ENCODE assay signal across 13 mouse cellular contexts in the genomic region with DNA sequence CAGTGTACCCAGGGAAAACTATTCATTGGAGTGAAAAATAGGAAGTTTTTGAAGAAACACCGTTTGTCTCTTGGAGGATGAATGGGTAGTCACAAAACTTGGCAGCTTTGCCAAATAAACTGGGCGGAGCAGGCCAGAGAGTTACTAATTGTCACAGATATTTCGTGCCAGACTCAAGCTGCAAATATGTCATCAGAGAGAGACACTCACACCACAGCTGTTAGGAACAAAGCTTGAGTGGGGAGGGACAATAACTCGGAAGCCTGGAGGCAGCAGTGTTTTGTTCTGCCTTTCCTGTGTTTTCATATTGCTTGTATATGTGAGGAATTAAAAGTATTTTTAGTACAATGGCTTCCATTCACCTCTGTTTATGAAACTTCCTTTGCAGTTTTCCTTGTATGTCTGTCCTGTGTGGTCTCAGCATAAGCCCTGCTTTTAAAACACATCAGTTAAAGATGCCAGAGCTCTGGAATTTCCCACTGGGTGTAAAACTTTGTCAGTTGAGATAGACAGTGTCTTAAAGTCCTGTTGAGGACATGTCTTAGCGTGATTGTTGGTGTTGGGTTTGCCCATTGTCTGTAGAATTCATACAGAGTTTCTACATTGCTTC. TPM values are rescaled to one million over a fixed set of nuclear protein-coding genes. Genes with fewer than 3 reads are reported as not detected.
DNase-seq lines count a peak whose midpoint lies in the region; ATAC-seq and TF ChIP-seq lines count a peak whose summit lies in the region.
"Had no signal": no experiment of that assay in that cellular context is flagged by ENCODE, and none has a peak within 500 bp of the region (broad histone marks: within the 10 kb centered on the region; RNA-seq: fewer than 3 reads in every experiment).

No protein-coding gene starts in this region.

- DNase-seq in forebrain, embryonic 14.5 days (ENCODE audit: low spot score), result peak; percentile 4
- no peak for DNase-seq in forebrain, embryonic 10.5 days (ENCODE audit: extremely low spot score, low spot score)
- DNase-seq in kidney, adult 8-10 months, result no peak
- DNase-seq in stomach, postnatal 0 days (ENCODE audit: low spot score), result no peak
- no peak for DNase-seq in left cerebral cortex, adult 9 months (ENCODE audit: low spot score in 2 of 2)
- DNase-seq: cerebellum, adult 11-12 months; liver; right cerebral cortex, postnatal 14 days; thymus, postnatal 25 days had no signal

- H3K9me3 ChIP-seq in forebrain, embryonic 14.5 days (replicated peaks; ENCODE audit: control insufficient read depth, low read length), result no peaks in the 10 kb centered on the region
- no peaks in the 10 kb centered on the region for H3K9me3 ChIP-seq in forebrain, embryonic 10.5 days
- no peaks in the 10 kb centered on the region for H3K9me3 ChIP-seq in kidney, embryonic 16.5 days (ENCODE audit: low read length)
- no peaks in the 10 kb centered on the region for H3K9me3 ChIP-seq in stomach, embryonic 16.5 days (replicated peaks; ENCODE audit: control insufficient read depth, low read length)
- H3K9me3 ChIP-seq in stomach, postnatal 0 days (ENCODE audit: control insufficient read depth, low read length), result no peaks in the 10 kb centered on the region
- H3K9me3 ChIP-seq: heart, embryonic 13.5 days had no signal

- no peak for TF ChIP-seq EP300 in stomach, postnatal 0 days (optimal IDR thresholded peaks at IDR 0.05)

- H3K27me3 ChIP-seq in forebrain, embryonic 14.5 days (replicated peaks; ENCODE audit: control insufficient read depth, insufficient read depth, low read length), result no peaks in the 10 kb centered on the region
- no peaks in the 10 kb centered on the region for H3K27me3 ChIP-seq in forebrain, embryonic 10.5 days (ENCODE audit: poor library complexity, severe bottlenecking)
- no peaks in the 10 kb centered on the region for H3K27me3 ChIP-seq in kidney, embryonic 16.5 days (ENCODE audit: insufficient read depth, low read length)
- H3K27me3 ChIP-seq in stomach, embryonic 16.5 days (ENCODE audit: control insufficient read depth, insufficient read depth, low read length), result no peaks in the 10 kb centered on the region
- H3K27me3 ChIP-seq in stomach, postnatal 0 days (ENCODE audit: control insufficient read depth, insufficient read depth, low read length), result no peaks in the 10 kb centered on the region
- H3K27me3 ChIP-seq: heart, embryonic 13.5 days had no signal

- ATAC-seq in forebrain, embryonic 14.5 days, result no peak
- ATAC-seq in kidney, embryonic 16.5 days (ENCODE audit: low FRiP score, low TSS enrichment), result no peak
- no peak for ATAC-seq in stomach, embryonic 16.5 days (ENCODE audit: insufficient read depth, low FRiP score)
- ATAC-seq in stomach, postnatal 0 days (ENCODE audit: low FRiP score, low TSS enrichment), result no peak
- 0 out of 2 replicates have a peak, but pooled peaks have one; percentile 17 for ATAC-seq in megakaryocyte progenitor cell, adult 5-6 weeks (replicated peaks; ENCODE audit: poor library complexity)

- no peak overlapping the region for H3K27ac ChIP-seq in forebrain, embryonic 14.5 days (ENCODE audit: low read depth, low read length)
- H3K27ac ChIP-seq in forebrain, embryonic 10.5 days, result no peak overlapping the region
- H3K27ac ChIP-seq in kidney, embryonic 16.5 days (ENCODE audit: low read length), result peak overlapping the region; percentile 39; the same call in 1 of the 2 replicates
- peak overlapping the region; percentile 24; the same call in 1 of the 2 replicates for H3K27ac ChIP-seq in stomach, embryonic 16.5 days (ENCODE audit: low read length)
- no peak overlapping the region for H3K27ac ChIP-seq in stomach, postnatal 0 days (replicated peaks)
- H3K27ac ChIP-seq: heart, embryonic 13.5 days had no signal

- 86% methylated on average over 5 of the region's 5 CpGs for WGBS in forebrain, embryonic 14.5 days
- 90% methylated on average over 5 of the region's 5 CpGs for WGBS in forebrain, embryonic 10.5 days
- WGBS in kidney, embryonic 16.5 days, result 82% methylated on average over 5 of the region's 5 CpGs
- 73% methylated on average over 5 of the region's 5 CpGs for WGBS in stomach, embryonic 16.5 days
- WGBS in stomach, postnatal 0 days, result 59% methylated on average over 5 of the region's 5 CpGs

- no peak overlapping the region for H3K9ac ChIP-seq in forebrain, embryonic 14.5 days (ENCODE audit: low read length)
- H3K9ac ChIP-seq in kidney, embryonic 16.5 days (replicated peaks; ENCODE audit: low read length), result no peak overlapping the region
- no peak overlapping the region for H3K9ac ChIP-seq in stomach, embryonic 16.5 days (ENCODE audit: low read length)
- no peak overlapping the region for H3K9ac ChIP-seq in stomach, postnatal 0 days (ENCODE audit: low read length)
- H3K9ac ChIP-seq: heart, embryonic 13.5 days had no signal

- H3K4me2 ChIP-seq in forebrain, embryonic 14.5 days (ENCODE audit: low read length), result no peak overlapping the region
- H3K4me2 ChIP-seq in kidney, embryonic 16.5 days (replicated peaks; ENCODE audit: low read depth, low read length), result no peak overlapping the region
- H3K4me2 ChIP-seq in stomach, embryonic 16.5 days (ENCODE audit: low read depth, low read length), result no peak overlapping the region
- H3K4me2 ChIP-seq in stomach, postnatal 0 days (replicated peaks; ENCODE audit: low read depth), result no peak overlapping the region
- H3K4me2 ChIP-seq: heart, embryonic 13.5 days had no signal

- H3K4me3 ChIP-seq in forebrain, embryonic 14.5 days (ENCODE audit: low read depth, low read length), result no peak overlapping the region
- no peak overlapping the region for H3K4me3 ChIP-seq in forebrain, embryonic 10.5 days
- H3K4me3 ChIP-seq in kidney, embryonic 16.5 days (ENCODE audit: low read length), result no peak overlapping the region
- no peak overlapping the region for H3K4me3 ChIP-seq in stomach, embryonic 16.5 days (replicated peaks; ENCODE audit: low read length)
- no peak overlapping the region for H3K4me3 ChIP-seq in stomach, postnatal 0 days (ENCODE audit: low read depth, low read length)
- H3K4me3 ChIP-seq: heart, embryonic 13.5 days had no signal

- no peaks in the 10 kb centered on the region for H3K4me1 ChIP-seq in forebrain, embryonic 14.5 days (ENCODE audit: control insufficient read depth, insufficient read depth, low read length)
- H3K4me1 ChIP-seq in forebrain, embryonic 10.5 days, result no peaks in the 10 kb centered on the region
- no peaks in the 10 kb centered on the region for H3K4me1 ChIP-seq in kidney, embryonic 16.5 days (ENCODE audit: insufficient read depth, low read length)
- no peaks in the 10 kb centered on the region for H3K4me1 ChIP-seq in stomach, embryonic 16.5 days (ENCODE audit: control insufficient read depth, insufficient read depth, low read length)
- H3K4me1 ChIP-seq in stomach, postnatal 0 days (replicated peaks; ENCODE audit: control insufficient read depth, insufficient read depth), result no peaks in the 10 kb centered on the region
- H3K4me1 ChIP-seq: heart, embryonic 13.5 days had no signal

- TF ChIP-seq CTCF in stomach, postnatal 0 days (IDR thresholded peaks at IDR 0.05; ENCODE audit: low read depth), result no peak

- H3K36me3 ChIP-seq in forebrain, embryonic 14.5 days (ENCODE audit: control insufficient read depth, insufficient read depth, low read length), result peaks cover 76% of the 10 kb centered on the region
- H3K36me3 ChIP-seq in forebrain, embryonic 10.5 days (replicated peaks), result peaks cover 99% of the 10 kb centered on the region
- peaks cover 64% of the 10 kb centered on the region for H3K36me3 ChIP-seq in kidney, embryonic 16.5 days (ENCODE audit: insufficient read depth, low read length)
- H3K36me3 ChIP-seq in stomach, embryonic 16.5 days (ENCODE audit: control insufficient read depth, insufficient read depth, low read length), result peaks cover 22% of the 10 kb centered on the region
- H3K36me3 ChIP-seq in stomach, postnatal 0 days (ENCODE audit: control insufficient read depth, insufficient read depth, low read length), result peaks cover 23% of the 10 kb centered on the region; the same call in 1 of the 2 replicates

RNA-seq across cellular contexts. Expression of a gene that starts 13.0 kb away (rescaled TPM):
- 72.2 and 74.0 TPM in 2 replicates for polyA plus RNA-seq in forebrain, embryonic 14.5 days (2014; fragmentation: Nextera tagmentation; extraction: Ambion mirVana)
- polyA plus RNA-seq in forebrain, embryonic 10.5 days (2016; fragmentation: Nextera tagmentation; extraction: Ambion mirVana), result 34.7 and 40.1 TPM in 2 replicates
- 67.2 and 69.6 TPM in 2 replicates for polyA plus RNA-seq in kidney, embryonic 16.5 days (2015; fragmentation: Nextera tagmentation; extraction: Ambion mirVana)
- 91.4 and 95.1 TPM in 2 replicates for polyA plus RNA-seq in stomach, embryonic 16.5 days (2015; fragmentation: Nextera tagmentation; extraction: Ambion mirVana)
- 65.7 and 71.8 TPM in 2 replicates for polyA plus RNA-seq in stomach, postnatal 0 days (2015; fragmentation: Nextera tagmentation; extraction: Ambion mirVana)
- 40.7 and 43.7 TPM in 2 replicates for total RNA-seq in megakaryocyte progenitor cell, adult 5-6 weeks (2015)
- total RNA-seq in megakaryocyte progenitor cell, adult 5-6 weeks (2017), result 9.1 and 13.7 TPM in 2 replicates

RNA-seq across cellular contexts. Expression of a gene that starts 20.8 kb away (rescaled TPM):
- 36.1 and 36.2 TPM in 2 replicates for polyA plus RNA-seq in forebrain, embryonic 14.5 days (2014; fragmentation: Nextera tagmentation; extraction: Ambion mirVana)
- polyA plus RNA-seq in forebrain, embryonic 10.5 days (2016; fragmentation: Nextera tagmentation; extraction: Ambion mirVana), result 56.5 and 63.7 TPM in 2 replicates
- polyA plus RNA-seq in kidney, embryonic 16.5 days (2015; fragmentation: Nextera tagmentation; extraction: Ambion mirVana), result 63.5 and 66.3 TPM in 2 replicates
- 42.7 and 45.9 TPM in 2 replicates for polyA plus RNA-seq in stomach, embryonic 16.5 days (2015; fragmentation: Nextera tagmentation; extraction: Ambion mirVana)
- 27.9 and 28.2 TPM in 2 replicates for polyA plus RNA-seq in stomach, postnatal 0 days (2015; fragmentation: Nextera tagmentation; extraction: Ambion mirVana)
- 44.8 and 50.0 TPM in 2 replicates for total RNA-seq in megakaryocyte progenitor cell, adult 5-6 weeks (2015)
- 80.8 and 97.7 TPM in 2 replicates for total RNA-seq in megakaryocyte progenitor cell, adult 5-6 weeks (2017)

Comparison
In these comparisons a context has a peak if more than half of its experiments do, and no peak if none do; other contexts are left out.
1. H3K27ac ChIP-seq: peak in kidney, embryonic 16.5 days (single experiment) and stomach, embryonic 16.5 days (single experiment); none in forebrain, embryonic 14.5 days (single experiment), forebrain, embryonic 10.5 days (single experiment) and stomach, postnatal 0 days (single experiment).